Mouse (Mus musculus): ENCODE measurements around the gene Gm21954.

Gene Gm21954

GRCm38 (mm10) chr3:55419334-55419733, 52.7 kb downstream of the Gm21954 start:
- DNase-seq (ENCODE audit: low spot score): no peak

- DNase-seq (ENCODE audit: low spot score): no peak
Measured at GRCm38 (mm10) chr3:55418845-55419244, 53.2 kb downstream of the Gm21954 start.

GRCm38 (mm10) chr3:55415527-55415950, 56.5 kb downstream of the Gm21954 start:
- DNase-seq (ENCODE audit: low spot score): no peak
